7 mouse cellular contexts compared by ENCODE assay signal in the genomic region with DNA sequence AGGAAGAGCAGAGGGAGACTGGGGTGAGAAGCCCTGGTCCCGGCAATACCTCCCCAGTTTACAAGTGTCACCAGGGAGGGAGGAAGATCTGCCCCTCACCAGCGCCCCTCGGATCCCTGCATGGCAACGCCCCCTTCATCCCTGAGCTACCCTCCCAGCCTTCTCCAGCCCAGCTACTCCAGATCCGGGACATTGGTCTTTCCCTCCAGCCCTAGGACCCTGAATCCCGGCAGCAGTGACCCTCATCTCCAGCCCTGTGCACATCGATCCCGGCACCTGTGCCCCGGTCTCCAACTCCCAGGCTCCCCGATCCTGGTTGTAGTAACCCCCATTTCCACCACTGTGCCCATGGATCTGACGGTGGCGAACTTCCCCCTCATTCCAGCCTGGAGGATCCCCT. TPM values are rescaled to one million over a fixed set of nuclear protein-coding genes. Genes with fewer than 3 reads are reported as not detected.
DNase-seq lines count a peak whose midpoint lies in the region; ATAC-seq and TF ChIP-seq lines count a peak whose summit lies in the region.

No protein-coding gene starts in this region.

- H3K27me3 ChIP-seq in limb, embryonic 12.5 days: no peaks in the 10 kb centered on the region
- H3K27me3 ChIP-seq in stomach, embryonic 14.5 days (ENCODE audit: control insufficient read depth, insufficient read depth, low read length): no peaks in the 10 kb centered on the region

- H3K4me3 ChIP-seq in embryonic fibroblast, embryonic 13.5 days (ENCODE audit: insufficient read depth, low read length): peak overlapping the region; percentile 73
- H3K4me3 ChIP-seq in limb, embryonic 12.5 days (replicated peaks): peak overlapping the region; percentile 65
- H3K4me3 ChIP-seq in stomach, embryonic 14.5 days (ENCODE audit: low read depth, low read length): peak overlapping the region; percentile 71

- peaks cover 21% of the 10 kb centered on the region for H3K36me3 ChIP-seq in limb, embryonic 12.5 days
- H3K36me3 ChIP-seq in stomach, embryonic 14.5 days (ENCODE audit: control insufficient read depth, insufficient read depth, low read length): peaks cover 5% of the 10 kb centered on the region

- peak overlapping the region; percentile 12; the same call in 1 of the 2 replicates for H3K27ac ChIP-seq in embryonic fibroblast, embryonic 13.5 days (ENCODE audit: insufficient read depth, low read length)
- peak overlapping the region; percentile 75 for H3K27ac ChIP-seq in limb, embryonic 12.5 days
- H3K27ac ChIP-seq in stomach, embryonic 14.5 days (ENCODE audit: low read length): peak overlapping the region; percentile 71; the same call in 1 of the 2 replicates

- no peak for TF ChIP-seq POLR2A in embryonic fibroblast, embryonic 13.5 days (IDR thresholded peaks at IDR 0.05; ENCODE audit: low read depth, low read length)

- H3K4me1 ChIP-seq in embryonic fibroblast, embryonic 13.5 days (ENCODE audit: control insufficient read depth, insufficient read depth, low read length): no peaks in the 10 kb centered on the region
- H3K4me1 ChIP-seq in limb, embryonic 12.5 days (replicated peaks): peaks cover 36% of the 10 kb centered on the region
- peaks cover 20% of the 10 kb centered on the region for H3K4me1 ChIP-seq in stomach, embryonic 14.5 days (ENCODE audit: control insufficient read depth, insufficient read depth, low read length)

- no peaks in the 10 kb centered on the region for H3K9me3 ChIP-seq in limb, embryonic 12.5 days
- no peaks in the 10 kb centered on the region for H3K9me3 ChIP-seq in stomach, embryonic 14.5 days (ENCODE audit: control insufficient read depth, low read depth, low read length)

- DNase-seq in retina, embryonic 14.5 days (ENCODE audit: low spot score): peak; percentile 51
- DNase-seq in retina, postnatal 1 day: no peak
- DNase-seq in natural killer cell, adult 2 months (ENCODE audit: low spot score in 2 of 2): no peak
- no peak for DNase-seq in cerebellum, adult 9-11 months

- 2% methylated on average over 12 of the region's 12 CpGs for WGBS in limb, embryonic 12.5 days
- WGBS in stomach, embryonic 14.5 days: 2% methylated on average over 12 of the region's 12 CpGs

- peak overlapping the region; percentile 73 for H3K9ac ChIP-seq in limb, embryonic 12.5 days (replicated peaks)
- H3K9ac ChIP-seq in stomach, embryonic 14.5 days (replicated peaks; ENCODE audit: low read depth, low read length): peak overlapping the region; percentile 71

- ATAC-seq in limb, embryonic 12.5 days (ENCODE audit: insufficient number of reproducible peaks, insufficient read depth, low FRiP score, low TSS enrichment, low read depth): peak; percentile 4; the same call in 1 of the 2 replicates
- no peak; the same call in 1 of the 2 replicates for ATAC-seq in stomach, embryonic 14.5 days (ENCODE audit: insufficient number of reproducible peaks, insufficient read depth, low FRiP score, low read depth)

- no peak for TF ChIP-seq CTCF in embryonic fibroblast, embryonic 13.5 days (IDR thresholded peaks at IDR 0.05; ENCODE audit: borderline replicate concordance, insufficient read depth, low read length)

- peak overlapping the region; percentile 93 for H3K4me2 ChIP-seq in limb, embryonic 12.5 days
- peak overlapping the region; percentile 89 for H3K4me2 ChIP-seq in stomach, embryonic 14.5 days (replicated peaks; ENCODE audit: low read depth, low read length)

RNA-seq across cellular contexts. Expression of a gene that starts 0.4 kb away (rescaled TPM):
- polyA plus RNA-seq in embryonic fibroblast, embryonic 13.5 days (2011; ENCODE audit: insufficient read length, low read depth, missing spikeins): 18.1 and 22.0 TPM in 2 replicates
- 40.5 and 48.7 TPM in 2 replicates for polyA plus RNA-seq in limb, embryonic 12.5 days (2016; fragmentation: Nextera tagmentation; extraction: Ambion mirVana)
- 38.3 and 42.1 TPM in 2 replicates for polyA plus RNA-seq in stomach, embryonic 14.5 days (2014; fragmentation: Nextera tagmentation; extraction: Ambion mirVana)

RNA-seq across cellular contexts. Expression of a gene that starts 10.1 kb away (rescaled TPM):
- polyA plus RNA-seq in embryonic fibroblast, embryonic 13.5 days (2011; ENCODE audit: insufficient read length, low read depth, missing spikeins): 133 and 158 TPM in 2 replicates
- polyA plus RNA-seq in limb, embryonic 12.5 days (2016; fragmentation: Nextera tagmentation; extraction: Ambion mirVana): 101 and 104 TPM in 2 replicates
- 202 and 217 TPM in 2 replicates for polyA plus RNA-seq in stomach, embryonic 14.5 days (2014; fragmentation: Nextera tagmentation; extraction: Ambion mirVana)

RNA-seq across cellular contexts. Expression of a gene that starts 17.8 kb away (rescaled TPM):
- not detected in 2 replicates for polyA plus RNA-seq in embryonic fibroblast, embryonic 13.5 days (2011; ENCODE audit: insufficient read length, low read depth, missing spikeins)
- polyA plus RNA-seq in limb, embryonic 12.5 days (2016; fragmentation: Nextera tagmentation; extraction: Ambion mirVana): 0.16 and 0.38 TPM in 2 replicates
- 0.39 and 0.46 TPM in 2 replicates for polyA plus RNA-seq in stomach, embryonic 14.5 days (2014; fragmentation: Nextera tagmentation; extraction: Ambion mirVana)

RNA-seq across cellular contexts. Expression of a gene that starts 21.0 kb away (rescaled TPM):
- not detected in 2 replicates for polyA plus RNA-seq in embryonic fibroblast, embryonic 13.5 days (2011; ENCODE audit: insufficient read length, low read depth, missing spikeins)
- not detected in 2 replicates for polyA plus RNA-seq in limb, embryonic 12.5 days (2016; fragmentation: Nextera tagmentation; extraction: Ambion mirVana)
- 0.36 TPM in 1 of 2 replicates, not detected in the other for polyA plus RNA-seq in stomach, embryonic 14.5 days (2014; fragmentation: Nextera tagmentation; extraction: Ambion mirVana)

RNA-seq across cellular contexts. Expression of a gene that starts 33.1 kb away (rescaled TPM):
- polyA plus RNA-seq in embryonic fibroblast, embryonic 13.5 days (2011; ENCODE audit: insufficient read length, low read depth, missing spikeins): 38.9 and 39.0 TPM in 2 replicates
- polyA plus RNA-seq in limb, embryonic 12.5 days (2016; fragmentation: Nextera tagmentation; extraction: Ambion mirVana): 45.8 and 46.4 TPM in 2 replicates
- polyA plus RNA-seq in stomach, embryonic 14.5 days (2014; fragmentation: Nextera tagmentation; extraction: Ambion mirVana): 31.5 and 34.3 TPM in 2 replicates

Comparison
In these comparisons a context has a peak if more than half of its experiments do, and no peak if none do; other contexts are left out.
1. H3K27ac ChIP-seq: peak in every context shown above with its lines; median percentile 75 in limb, embryonic 12.5 days; 71 in stomach, embryonic 14.5 days; 12 in embryonic fibroblast, embryonic 13.5 days.